Mouse (Mus musculus) spleen, adult 2 months (tissue): ENCODE data around the gene Catsper3.

Experiments
- CTCF ChIP-seq: fragments of 200-500 bp; IDR thresholded peaks from 2 replicates; pipeline ENCODE4 v1.5.1; 2011; ENCODE audit warnings: mild to moderate bottlenecking, inconsistent platforms; ENCODE audit not compliant: insufficient read depth, insufficient read length, insufficient replicate concordance; ENCODE audit errors: extremely low read depth
- POLR2A ChIP-seq: fragments of 200-500 bp; IDR thresholded peaks from 2 replicates; pipeline ENCODE4 v1.6.1; 2011; ENCODE audit warnings: low read depth, low read length, inconsistent platforms

GRCm38 (mm10) chr13:55754380-55754779, 30.0 kb upstream of the Catsper3 start:
- TF ChIP-seq CTCF (no peak), POLR2A (no peak)
